Mouse (Mus musculus) hindbrain, embryonic 10.5 days (tissue): ENCODE measurements around the gene Pcsk5. TPM values are rescaled to one million over a fixed set of nuclear protein-coding genes. Genes with fewer than 3 reads are reported as not detected.

Source experiments
- DNase-seq: peaks from one replicate; pipeline ENCODE4 v3.0.0-alpha.2; 2017; ENCODE audit warnings: low spot score
- H3K27ac ChIP-seq: fragments of 300-500 bp; sonication (generic); 2 replicates; pipeline ENCODE4 v1.5.1; 2016; ENCODE audit warnings: mild to moderate bottlenecking, moderate library complexity
- H3K27me3 ChIP-seq: fragments of 300-500 bp; sonication (generic); 2 replicates; pipeline ENCODE4 v1.6.1; 2016; ENCODE audit warnings: mild to moderate bottlenecking; ENCODE audit not compliant: poor library complexity, insufficient read depth, severe bottlenecking
- H3K36me3 ChIP-seq: fragments of 300-500 bp; sonication (generic); 2 replicates; pipeline ENCODE4 v1.6.1; 2016; ENCODE audit warnings: mild to moderate bottlenecking, moderate library complexity
- H3K4me1 ChIP-seq: fragments of 300-500 bp; sonication (generic); replicated peaks from 2 replicates; pipeline ENCODE4 v1.6.1; 2016; ENCODE audit warnings: mild to moderate bottlenecking
- H3K4me3 ChIP-seq: fragments of 300-500 bp; sonication (generic); 2 replicates; pipeline ENCODE4 v1.5.1; 2016; ENCODE audit warnings: mild to moderate bottlenecking, moderate library complexity
- H3K9me3 ChIP-seq: fragments of 300-500 bp; sonication (generic); 2 replicates; pipeline ENCODE4 v1.6.1; 2016; ENCODE audit warnings: mild to moderate bottlenecking, moderate library complexity
- WGBS: fragments of 180-500 bp; shearing (Covaris S2); methylation state at CpG from one replicate; pipeline ENCODE4 v1.1.7; 2016; 5-methylcytosine and 5-hydroxymethylcytosine counted together
- polyA plus RNA-seq: library from polyadenylated mRNA; unstranded; fragments of >200 nt; fragmentation: Nextera tagmentation; extraction: Ambion mirVana; gene quantifications from 2 replicates; pipeline ENCODE4 v1.2.1, GENCODE M21; 2016

The Pcsk5 gene
- polyA plus RNA-seq, 1 experiment from 2014 or later: 7.5 TPM

DNA sequence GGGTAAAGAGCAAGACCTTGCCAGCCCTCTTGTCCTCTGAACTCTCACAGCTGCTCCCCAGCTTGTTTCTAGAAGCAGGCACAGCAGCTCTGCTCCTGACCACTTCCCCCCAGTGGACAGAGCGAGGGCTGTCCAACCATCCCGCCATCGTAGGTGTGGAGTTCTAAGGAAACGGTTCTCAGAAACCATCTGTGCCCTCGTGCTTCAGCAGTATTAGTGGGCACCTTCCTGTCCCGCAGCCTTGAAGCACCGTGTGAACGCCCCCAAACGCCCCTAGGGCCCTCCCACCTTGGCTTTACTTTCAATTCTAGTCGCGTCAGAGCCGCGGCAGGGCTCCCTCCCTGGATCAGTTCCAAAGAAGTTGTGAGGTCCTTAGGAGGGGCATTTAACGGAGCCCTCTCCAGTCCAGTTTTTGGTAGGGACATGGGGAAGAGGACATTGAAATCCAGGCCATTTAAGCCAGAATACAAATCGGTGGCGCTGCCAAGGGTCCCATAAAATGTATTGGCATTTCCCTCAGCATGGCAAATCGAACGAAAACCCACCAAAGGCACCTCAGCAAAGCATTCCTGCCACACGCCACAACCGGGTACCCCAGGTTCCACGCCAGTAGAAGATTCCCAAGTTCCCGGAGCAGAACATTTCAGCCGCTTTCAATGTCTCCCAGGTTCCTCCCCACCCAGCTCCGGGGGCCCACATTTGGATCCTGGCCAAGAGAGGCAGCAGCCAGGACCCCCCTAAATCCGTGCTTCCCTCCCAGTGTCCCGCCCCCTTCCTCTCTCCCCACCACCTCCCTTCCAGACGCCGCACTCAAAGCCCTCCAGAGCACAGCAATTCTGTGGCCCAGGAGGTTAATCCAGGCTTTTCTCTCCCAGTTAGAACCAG, 1.5 kb downstream of the Pcsk5 start:
- H3K27ac ChIP-seq: peak overlapping the region; percentile 30; the same call in 1 of the 2 replicates
- peaks cover 26% of the 10 kb centered on the region for H3K4me1 ChIP-seq
- peak overlapping the region; percentile 78 for H3K4me3 ChIP-seq
- H3K27me3 ChIP-seq: peaks cover 30% of the 10 kb centered on the region
- H3K9me3 ChIP-seq: no peaks in the 10 kb centered on the region
- WGBS: under 1% methylated on average over 28 of the region's 28 CpGs
- H3K36me3 ChIP-seq: no peaks in the 10 kb centered on the region
- DNase-seq: peak; percentile 59

DNA sequence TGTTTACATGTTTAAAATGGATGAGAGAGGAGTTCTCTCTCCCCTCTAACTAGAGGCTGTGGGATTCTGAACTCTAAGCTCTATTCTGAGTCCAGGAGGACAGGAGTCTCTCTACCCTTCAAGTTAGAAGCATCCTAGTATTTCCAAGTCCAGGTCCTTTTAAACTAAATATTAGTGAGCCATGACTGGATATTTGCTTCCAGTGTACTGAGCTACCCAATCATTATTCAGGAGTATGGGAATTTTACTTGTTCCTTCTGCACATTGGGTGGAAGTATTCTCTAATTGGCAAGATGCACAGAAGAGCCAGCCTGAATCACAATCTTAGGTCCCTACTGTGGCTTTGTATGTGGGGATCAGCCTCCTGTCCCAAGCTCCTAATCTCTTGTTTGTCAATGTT, 2.5 kb downstream of the Pcsk5 start:
- H3K4me1 ChIP-seq: peaks cover 26% of the 10 kb centered on the region
- no peak for DNase-seq
- no peaks in the 10 kb centered on the region for H3K9me3 ChIP-seq
- H3K36me3 ChIP-seq: no peaks in the 10 kb centered on the region
- H3K27me3 ChIP-seq: peaks cover 30% of the 10 kb centered on the region
- no peak overlapping the region for H3K27ac ChIP-seq
- no peak overlapping the region for H3K4me3 ChIP-seq

- WGBS: 99% methylated on average over 2 of the region's 2 CpGs
- DNase-seq: no peak
- no peak overlapping the region for H3K27ac ChIP-seq
- H3K4me3 ChIP-seq: no peak overlapping the region
- no peaks in the 10 kb centered on the region for H3K36me3 ChIP-seq
- peaks cover 15% of the 10 kb centered on the region for H3K27me3 ChIP-seq
- H3K9me3 ChIP-seq: no peaks in the 10 kb centered on the region
- H3K4me1 ChIP-seq: peaks cover 12% of the 10 kb centered on the region
These were observed 6.1 kb downstream of the Pcsk5 start for GRCm38 (mm10) chr19:17831376-17831775.

GRCm38 (mm10) chr19:17828414-17828813, 9.0 kb downstream of the Pcsk5 start:
- H3K36me3 ChIP-seq: no peaks in the 10 kb centered on the region
- H3K9me3 ChIP-seq: no peaks in the 10 kb centered on the region
- H3K27me3 ChIP-seq: no peaks in the 10 kb centered on the region
- no peak for DNase-seq
- WGBS: 86% methylated on average over 8 of the region's 8 CpGs
- H3K27ac ChIP-seq: no peak overlapping the region
- no peaks in the 10 kb centered on the region for H3K4me1 ChIP-seq
- no peak overlapping the region for H3K4me3 ChIP-seq

DNA sequence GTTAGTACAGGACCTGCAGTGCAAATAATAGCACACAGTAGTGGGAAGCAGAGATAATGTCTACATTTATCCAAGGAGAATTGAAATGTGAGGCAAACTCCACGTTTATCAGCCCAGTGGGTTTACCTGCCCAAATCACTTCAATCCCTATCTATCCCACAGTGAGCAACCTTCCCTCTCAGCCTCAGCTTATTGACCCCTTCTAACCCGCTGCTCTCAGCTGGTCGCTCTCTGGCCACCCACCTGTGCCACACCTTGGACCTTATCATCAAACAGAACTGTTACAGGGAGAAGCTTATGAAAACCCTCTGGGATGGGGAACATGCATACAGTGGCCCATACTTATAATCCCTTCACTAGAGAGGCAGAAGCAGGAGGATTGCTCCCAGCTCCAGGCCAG, 10.7 kb downstream of the Pcsk5 start:
- Histone ChIP-seq H3K4me1 (no peaks in the 10 kb centered on the region), H3K4me3 (no peak overlapping the region), H3K27ac (no peak overlapping the region), H3K27me3 (no peaks in the 10 kb centered on the region), H3K36me3 (no peaks in the 10 kb centered on the region), H3K9me3 (no peaks in the 10 kb centered on the region)
- DNase-seq: no peak
- 74% methylated on average over 3 of the region's 3 CpGs for WGBS

DNA sequence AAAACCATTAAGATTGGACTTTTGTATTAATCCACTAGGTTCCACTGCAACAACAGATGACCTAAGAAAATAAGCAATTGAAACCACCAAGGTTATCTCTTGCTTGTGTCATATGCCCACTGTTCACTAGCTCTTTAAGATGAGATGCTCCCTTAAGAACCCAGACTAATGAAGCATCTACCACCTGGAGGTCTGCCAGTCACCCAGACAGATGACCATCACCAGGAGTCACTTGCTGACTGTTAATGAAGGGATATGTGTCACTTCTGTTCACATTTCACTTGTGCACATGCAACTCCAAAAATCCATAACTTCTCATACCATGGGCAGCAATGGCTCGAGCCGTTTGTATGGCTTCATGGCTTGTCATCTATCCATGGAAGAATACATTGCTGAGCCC, 17.4 kb downstream of the Pcsk5 start:
- no peak for DNase-seq
- H3K4me3 ChIP-seq: no peak overlapping the region
- no peaks in the 10 kb centered on the region for H3K36me3 ChIP-seq
- WGBS: 89% methylated on average over 2 of the region's 2 CpGs
- no peak overlapping the region for H3K27ac ChIP-seq
- H3K27me3 ChIP-seq: no peaks in the 10 kb centered on the region
- no peaks in the 10 kb centered on the region for H3K4me1 ChIP-seq
- no peaks in the 10 kb centered on the region for H3K9me3 ChIP-seq

GRCm38 (mm10) chr19:17819081-17819480, 18.4 kb downstream of the Pcsk5 start:
- DNase-seq: no peak
- Histone ChIP-seq H3K27ac (no peak overlapping the region), H3K36me3 (no peaks in the 10 kb centered on the region), H3K4me3 (no peak overlapping the region), H3K27me3 (no peaks in the 10 kb centered on the region), H3K9me3 (no peaks in the 10 kb centered on the region), H3K4me1 (no peaks in the 10 kb centered on the region)
- 79% methylated on average over 5 of the region's 5 CpGs for WGBS

GRCm38 (mm10) chr19:17815062-17815461, 22.4 kb downstream of the Pcsk5 start:
- H3K9me3 ChIP-seq: no peaks in the 10 kb centered on the region
- H3K27me3 ChIP-seq: no peaks in the 10 kb centered on the region
- no peak overlapping the region for H3K27ac ChIP-seq
- DNase-seq: no peak
- no peaks in the 10 kb centered on the region for H3K36me3 ChIP-seq
- no peak overlapping the region for H3K4me3 ChIP-seq
- no peaks in the 10 kb centered on the region for H3K4me1 ChIP-seq
- WGBS: 89% methylated on average over 3 of the region's 3 CpGs

GRCm38 (mm10) chr19:17813449-17813990, 23.9 kb downstream of the Pcsk5 start:
- no peaks in the 10 kb centered on the region for H3K36me3 ChIP-seq
- no peak overlapping the region for H3K27ac ChIP-seq
- H3K4me1 ChIP-seq: no peaks in the 10 kb centered on the region
- no peak overlapping the region for H3K4me3 ChIP-seq
- no peak for DNase-seq
- WGBS: 91% methylated on average over 5 of the region's 5 CpGs
- H3K9me3 ChIP-seq: no peaks in the 10 kb centered on the region
- no peaks in the 10 kb centered on the region for H3K27me3 ChIP-seq

DNA sequence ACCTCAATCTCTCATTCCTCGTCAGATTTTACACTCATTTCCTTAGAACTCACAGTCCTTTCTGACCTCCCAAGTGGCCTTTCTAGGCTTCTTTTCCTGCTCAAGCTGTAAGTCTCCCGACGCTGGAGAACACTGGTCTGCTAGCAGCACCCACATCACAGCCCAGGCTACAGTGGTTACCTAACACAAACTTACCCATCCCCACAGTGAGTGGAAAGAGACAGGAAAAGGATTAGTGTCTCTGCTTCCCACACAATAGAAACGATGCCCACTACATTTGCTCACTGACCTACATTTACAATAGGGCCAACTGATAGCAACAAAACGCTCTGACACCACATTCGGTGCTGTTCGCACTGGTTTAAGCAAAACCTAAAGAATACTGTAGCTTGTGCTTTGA, 24.8 kb downstream of the Pcsk5 start:
- 78% methylated on average over 7 of the region's 7 CpGs for WGBS
- H3K4me3 ChIP-seq: no peak overlapping the region

GRCm38 (mm10) chr19:17806626-17807025, 30.8 kb downstream of the Pcsk5 start:
- DNase-seq: no peak
- Histone ChIP-seq H3K4me1 (no peaks in the 10 kb centered on the region), H3K36me3 (no peaks in the 10 kb centered on the region), H3K27ac (no peak overlapping the region), H3K9me3 (no peaks in the 10 kb centered on the region), H3K27me3 (no peaks in the 10 kb centered on the region), H3K4me3 (no peak overlapping the region)
- WGBS: 86% methylated on average over 5 of the region's 5 CpGs

More for the DNA sequence above, 24.8 kb downstream of the Pcsk5 start:
- Histone ChIP-seq H3K9me3 (no peaks in the 10 kb centered on the region), H3K27me3 (no peaks in the 10 kb centered on the region), H3K36me3 (no peaks in the 10 kb centered on the region), H3K27ac (no peak overlapping the region), H3K4me1 (no peaks in the 10 kb centered on the region)
- no peak for DNase-seq

GRCm38 (mm10) chr19:17800798-17801197, 36.6 kb downstream of the Pcsk5 start:
- no peak for DNase-seq
- Histone ChIP-seq H3K9me3 (no peaks in the 10 kb centered on the region), H3K4me1 (no peaks in the 10 kb centered on the region), H3K36me3 (no peaks in the 10 kb centered on the region), H3K27ac (no peak overlapping the region), H3K4me3 (no peak overlapping the region), H3K27me3 (no peaks in the 10 kb centered on the region)
- WGBS: 90% methylated on average over 1 of the region's 1 CpGs

- no peaks in the 10 kb centered on the region for H3K36me3 ChIP-seq
- no peak overlapping the region for H3K27ac ChIP-seq
- H3K27me3 ChIP-seq: no peaks in the 10 kb centered on the region
- H3K9me3 ChIP-seq: no peaks in the 10 kb centered on the region
- H3K4me3 ChIP-seq: no peak overlapping the region
- no peaks in the 10 kb centered on the region for H3K4me1 ChIP-seq
- WGBS: 95% methylated on average over 4 of the region's 4 CpGs
- DNase-seq: no peak
These were observed 37.8 kb downstream of the Pcsk5 start for GRCm38 (mm10) chr19:17799419-17800185.
